Mouse (Mus musculus) embryonic facial prominence, embryonic 14.5 days (tissue): Measurements from ENCODE around the gene Prickle3. TPM values are rescaled to one million over a fixed set of nuclear protein-coding genes. Genes with fewer than 3 reads are reported as not detected.

Source experiments
- ATAC-seq: fragments of 200-750 bp; cut with Nextera tagmentation; 2 replicates; pipeline ENCODE4 v1.8.0; 2017; ENCODE audit warnings: low read depth, moderate number of reproducible peaks, moderate TSS enrichment
- DNase-seq: peaks from one replicate; pipeline ENCODE4 v3.0.0-alpha.2; 2015; ENCODE audit warnings: low spot score
- H3K27ac ChIP-seq: fragments of 300-500 bp; sonication (generic); replicated peaks from 2 replicates; pipeline ENCODE4 v1.5.1; 2014; ENCODE audit warnings: low read depth, mild to moderate bottlenecking, low read length, moderate library complexity
- H3K27me3 ChIP-seq: fragments of 300-500 bp; sonication (generic); replicated peaks from 2 replicates; pipeline ENCODE4 v1.6.1; 2014; ENCODE audit warnings: low read length; ENCODE audit not compliant: control insufficient read depth, insufficient read depth
- H3K36me3 ChIP-seq: fragments of 300-500 bp; sonication (generic); 2 replicates; pipeline ENCODE4 v1.6.1; 2014; ENCODE audit warnings: low read length, mixed read lengths; ENCODE audit not compliant: control insufficient read depth, insufficient read depth
- H3K4me1 ChIP-seq: fragments of 300-500 bp; sonication (generic); 2 replicates; pipeline ENCODE4 v1.6.1; 2014; ENCODE audit warnings: antibody characterized with exemption, low read length; ENCODE audit not compliant: control insufficient read depth, insufficient read depth
- H3K4me2 ChIP-seq: fragments of 300-500 bp; sonication (generic); 2 replicates; pipeline ENCODE4 v1.6.1; 2014; ENCODE audit warnings: low read depth, mild to moderate bottlenecking, low read length, moderate library complexity, mixed read lengths
- H3K4me3 ChIP-seq: fragments of 300-500 bp; sonication (generic); 2 replicates; pipeline ENCODE4 v1.5.1; 2014; ENCODE audit warnings: low read depth, mild to moderate bottlenecking, low read length
- H3K9ac ChIP-seq: fragments of 300-500 bp; sonication (generic); 2 replicates; pipeline ENCODE4 v1.6.1; 2014; ENCODE audit warnings: low read depth, mild to moderate bottlenecking, low read length, moderate library complexity, mixed read lengths
- H3K9me3 ChIP-seq: fragments of 300-500 bp; sonication (generic); 2 replicates; pipeline ENCODE4 v1.6.1; 2016; ENCODE audit warnings: low read length; ENCODE audit not compliant: control insufficient read depth
- WGBS: fragments of 180-500 bp; shearing (Covaris S2); extraction: QIAGEN DNeasy Blood & Tissue Kit; methylation state at CpG from one replicate; pipeline ENCODE4 v1.1.7; 2014; 5-methylcytosine and 5-hydroxymethylcytosine counted together
- polyA plus RNA-seq: library from polyadenylated mRNA; unstranded; fragments of >200 nt; fragmentation: Nextera tagmentation; extraction: Ambion mirVana; gene quantifications from 2 replicates; pipeline ENCODE4 v1.2.1, GENCODE M21; 2014

The Prickle3 gene
- polyA plus RNA-seq, 1 experiment from 2014 or later, result 7.5 TPM

GRCm38 (mm10) chrX:7640785-7641184, 16.3 kb upstream of the Prickle3 start:
- Histone ChIP-seq H3K27me3 (0 out of 2 replicates have a peak, but pooled peaks cover 3% of the 10 kb centered on the region), H3K4me3 (no peak overlapping the region), H3K9me3 (no peaks in the 10 kb centered on the region), H3K27ac (no peak overlapping the region), H3K4me1 (no peaks in the 10 kb centered on the region), H3K9ac (no peak overlapping the region), H3K36me3 (no peaks in the 10 kb centered on the region), H3K4me2 (no peak overlapping the region)
- WGBS, result 32% methylated on average over 12 of the region's 12 CpGs
- no peak for DNase-seq
- no peak for ATAC-seq

- Histone ChIP-seq H3K9ac (no peak overlapping the region), H3K27ac (no peak overlapping the region), H3K9me3 (no peaks in the 10 kb centered on the region), H3K4me3 (no peak overlapping the region), H3K4me1 (no peaks in the 10 kb centered on the region), H3K4me2 (no peak overlapping the region), H3K36me3 (no peaks in the 10 kb centered on the region), H3K27me3 (no peaks in the 10 kb centered on the region)
- no peak for ATAC-seq
- 22% methylated on average over 5 of the region's 5 CpGs for WGBS
- DNase-seq, result peak; percentile 64
Measured at GRCm38 (mm10) chrX:7645349-7645748, 11.7 kb upstream of the Prickle3 start.

- 15% methylated on average over 25 of the region's 25 CpGs for WGBS
- no peaks in the 10 kb centered on the region for H3K27me3 ChIP-seq
- no peaks in the 10 kb centered on the region for H3K4me1 ChIP-seq
- no peaks in the 10 kb centered on the region for H3K36me3 ChIP-seq
- H3K4me3 ChIP-seq, result peak overlapping the region; percentile 50
- H3K9ac ChIP-seq, result peak overlapping the region; percentile 68
- ATAC-seq (peak; percentile 98), DNase-seq (peak; percentile 97)
- H3K9me3 ChIP-seq, result no peaks in the 10 kb centered on the region
- peak overlapping the region; percentile 78 for H3K27ac ChIP-seq
- H3K4me2 ChIP-seq, result peak overlapping the region; percentile 63
Measured at GRCm38 (mm10) chrX:7648671-7649304, 8.3 kb upstream of the Prickle3 start.

GRCm38 (mm10) chrX:7658031-7658784, 1.1 kb downstream of the Prickle3 start:
- Histone ChIP-seq H3K4me1 (0 out of 2 replicates have a peak, but pooled peaks cover 3% of the 10 kb centered on the region), H3K27ac (peak overlapping the region; percentile 55), H3K27me3 (no peaks in the 10 kb centered on the region), H3K36me3 (no peaks in the 10 kb centered on the region), H3K9me3 (no peaks in the 10 kb centered on the region), H3K9ac (peak overlapping the region; percentile 68; the same call in 1 of the 2 replicates), H3K4me3 (peak overlapping the region; percentile 48), H3K4me2 (peak overlapping the region; percentile 51)
- DNase-seq (peak; percentile 48), ATAC-seq (peak; percentile 83)
- WGBS, result 30% methylated on average over 15 of the region's 15 CpGs

GRCm38 (mm10) chrX:7658785-7659589, 1.9 kb downstream of the Prickle3 start:
- Histone ChIP-seq H3K4me2 (peak overlapping the region; percentile 51), H3K36me3 (no peaks in the 10 kb centered on the region), H3K27ac (no peak overlapping the region; the same call in 1 of the 2 replicates), H3K4me1 (0 out of 2 replicates have a peak, but pooled peaks cover 3% of the 10 kb centered on the region), H3K9me3 (no peaks in the 10 kb centered on the region), H3K4me3 (peak overlapping the region; percentile 48; the same call in 1 of the 2 replicates), H3K9ac (no peak overlapping the region), H3K27me3 (no peaks in the 10 kb centered on the region)
- 53% methylated on average over 10 of the region's 11 CpGs for WGBS
- DNase-seq (no peak), ATAC-seq (no peak)

GRCm38 (mm10) chrX:7661086-7661485, 4.0 kb downstream of the Prickle3 start:
- Histone ChIP-seq H3K4me2 (no peak overlapping the region), H3K9me3 (no peaks in the 10 kb centered on the region), H3K27ac (no peak overlapping the region), H3K4me1 (0 out of 2 replicates have a peak, but pooled peaks cover 3% of the 10 kb centered on the region), H3K4me3 (no peak overlapping the region), H3K36me3 (0 out of 2 replicates have a peak, but pooled peaks cover under 1% of the 10 kb centered on the region), H3K27me3 (no peaks in the 10 kb centered on the region), H3K9ac (no peak overlapping the region)
- DNase-seq, result no peak
- WGBS, result 79% methylated on average over 4 of the region's 4 CpGs
- ATAC-seq, result no peak

GRCm38 (mm10) chrX:7662936-7663335, 5.9 kb downstream of the Prickle3 start:
- no peak for DNase-seq
- Histone ChIP-seq H3K27me3 (no peaks in the 10 kb centered on the region), H3K9ac (no peak overlapping the region), H3K4me1 (0 out of 2 replicates have a peak, but pooled peaks cover 2% of the 10 kb centered on the region), H3K9me3 (no peaks in the 10 kb centered on the region), H3K36me3 (peaks cover 11% of the 10 kb centered on the region; the same call in 1 of the 2 replicates), H3K27ac (no peak overlapping the region), H3K4me2 (no peak overlapping the region), H3K4me3 (no peak overlapping the region)
- ATAC-seq, result no peak
- WGBS, result 72% methylated on average over 3 of the region's 3 CpGs

- Histone ChIP-seq H3K9me3 (no peaks in the 10 kb centered on the region), H3K4me1 (no peaks in the 10 kb centered on the region), H3K27ac (no peak overlapping the region), H3K27me3 (no peaks in the 10 kb centered on the region), H3K4me2 (no peak overlapping the region), H3K4me3 (no peak overlapping the region), H3K36me3 (peaks cover 11% of the 10 kb centered on the region; the same call in 1 of the 2 replicates), H3K9ac (no peak overlapping the region)
- 92% methylated on average over 11 of the region's 11 CpGs for WGBS
- ATAC-seq (no peak), DNase-seq (no peak)
Measured at GRCm38 (mm10) chrX:7664791-7665190, 7.7 kb downstream of the Prickle3 start.
